Comparison of ENCODE assay signal across 19 mouse cellular contexts in the genomic region with DNA sequence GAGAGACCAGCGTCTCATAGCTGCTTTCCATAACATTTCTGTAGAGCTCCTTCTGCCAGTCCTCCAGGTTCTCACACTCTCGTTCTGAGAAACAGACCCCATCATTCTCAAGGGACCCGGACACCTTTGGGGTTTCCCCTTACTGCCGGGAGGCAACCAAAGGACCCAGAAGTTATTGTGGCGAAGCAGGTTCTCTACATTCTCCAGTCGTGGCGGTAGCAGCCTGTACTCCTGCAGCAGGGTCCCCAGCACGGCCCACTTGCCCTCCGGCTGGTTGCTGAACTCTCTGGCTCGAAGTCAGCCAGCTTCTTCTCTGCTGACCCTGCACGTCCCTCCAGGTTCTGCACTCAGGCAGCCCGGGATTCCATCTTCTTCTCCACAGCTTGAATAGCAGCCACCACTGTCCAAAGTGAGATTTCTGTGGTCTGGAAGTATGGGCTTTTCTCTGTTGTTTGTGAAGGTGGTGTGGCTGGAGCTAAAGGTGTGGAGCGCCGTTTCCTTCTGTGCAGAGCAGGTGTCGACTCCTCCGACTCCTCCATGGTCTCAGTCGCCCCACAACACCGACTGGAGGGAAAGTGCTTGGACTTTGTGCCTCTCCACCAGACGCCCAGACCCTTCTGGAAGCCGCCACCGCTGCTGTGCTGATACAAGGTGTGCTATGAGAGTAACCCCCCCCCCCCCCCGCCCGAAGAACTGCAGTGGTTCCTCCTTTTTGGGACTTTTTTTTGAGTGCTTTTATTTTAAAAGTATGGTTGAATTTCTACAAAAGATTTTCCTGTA. TPM values are rescaled to one million over a fixed set of nuclear protein-coding genes. Genes with fewer than 3 reads are reported as not detected.
DNase-seq lines count a peak whose midpoint lies in the region; ATAC-seq and TF ChIP-seq lines count a peak whose summit lies in the region.
"Had no signal": no experiment of that assay in that cellular context is flagged by ENCODE, and none has a peak within 500 bp of the region (broad histone marks: within the 10 kb centered on the region; RNA-seq: fewer than 3 reads in every experiment).

No protein-coding gene starts in this region.

- peak overlapping the region; percentile 37 for H3K4me2 ChIP-seq in CH12.LX (ENCODE audit: insufficient read depth, low read depth, poor library complexity, severe bottlenecking)
- H3K4me2 ChIP-seq: heart, embryonic 13.5 days; hindbrain, embryonic 14.5 days; intestine, embryonic 15.5 days had no signal

- peak; percentile 14 for DNase-seq in cerebellum, adult 11-12 months
- DNase-seq in cerebellum, postnatal 36 days = no peak
- peak; percentile 88 for DNase-seq in heart, adult 11 months
- no peak for DNase-seq in heart, adult 18-20 months
- DNase-seq in CH12.LX (ENCODE audit: extremely low read depth) (peak; percentile 38), ES-E14 (ENCODE audit: low read depth, low spot score) (no peak)
- no peak for DNase-seq in layer of hippocampus, adult 9-11 months
- DNase-seq: adrenal gland, adult 2 months; adrenal gland, postnatal 25 days; B cell, adult 2 months; cerebellum, adult 8-10 months; embryo, embryonic 11 days; gastrocnemius, postnatal 14 days; heart, postnatal 4 days had no signal

- no peak overlapping the region for H3K4me3 ChIP-seq in CH12.LX (replicated peaks in 1 of 3; ENCODE audit: low read depth in 2 of 3, low read length in 2 of 3, poor library complexity in 1 of 3)
- peak overlapping the region; percentile 34 to 52; a peak in 3 of 4 replicates for H3K4me3 ChIP-seq in ES-E14 (ENCODE audit: insufficient read depth in 1 of 2, low read depth in 1 of 2, low read length in 2 of 2, poor library complexity in 1 of 2, severe bottlenecking in 1 of 2)
- H3K4me3 ChIP-seq: embryonic facial prominence, embryonic 15.5 days; heart, embryonic 13.5 days; intestine, embryonic 15.5 days had no signal

- H3K27me3 ChIP-seq in CH12.LX (replicated peaks) = no peaks in the 10 kb centered on the region
- H3K27me3 ChIP-seq: embryonic facial prominence, embryonic 15.5 days; heart, embryonic 13.5 days; intestine, embryonic 15.5 days had no signal

- TF ChIP-seq POLR2A in CH12.LX (IDR thresholded peaks at IDR 0.05; ENCODE audit: low read depth, low read length) = no peak

- H3K36me3 ChIP-seq in CH12.LX (replicated peaks in 1 of 2; ENCODE audit: control insufficient read depth in 1 of 2, insufficient read depth in 1 of 2, low read length in 1 of 2) = peaks cover 0 to 8% of the 10 kb centered on the region in 2 experiments
- no peaks in the 10 kb centered on the region for H3K36me3 ChIP-seq in ES-E14 (ENCODE audit: control insufficient read depth, insufficient read depth, low read length, poor library complexity, severe bottlenecking)
- H3K36me3 ChIP-seq: embryonic facial prominence, embryonic 15.5 days; heart, embryonic 13.5 days; intestine, embryonic 15.5 days had no signal

- dilution Hi-C loops in CH12.LX (cut with MboI; ENCODE audit: extremely low pct_ligation_motif_present, extremely low pct_unique_long_range_greater_than_20kb, low sequenced_read_pairs) = no loop called here

- H3K9me3 ChIP-seq in CH12.LX (replicated peaks; ENCODE audit: low read length) (peaks cover 2% of the 10 kb centered on the region), ES-E14 (ENCODE audit: control insufficient read depth, insufficient read depth, low read depth, low read length) (no peaks in the 10 kb centered on the region)
- H3K9me3 ChIP-seq: embryonic facial prominence, embryonic 15.5 days; heart, embryonic 13.5 days; intestine, embryonic 15.5 days had no signal

- no peak for TF ChIP-seq RAD21 in CH12.LX (IDR thresholded peaks at IDR 0.05; ENCODE audit: low read depth, low read length)

- peaks cover 15% of the 10 kb centered on the region for H3K79me2 ChIP-seq in CH12.LX (replicated peaks; ENCODE audit: control insufficient read depth, extremely low read depth, insufficient read depth, poor library complexity, severe bottlenecking)

- ATAC-seq in megakaryocyte, adult 5-6 weeks (ENCODE audit: poor library complexity, severe bottlenecking) = no peak

- no peak for TF ChIP-seq CTCF in CH12.LX (conservative IDR thresholded peaks at IDR 0.05 in 1 of 2, IDR thresholded peaks at IDR 0.05 in 1 of 2; ENCODE audit: low read depth in 2 of 2, low read length in 2 of 2)

- H3K27ac ChIP-seq in CH12.LX (ENCODE audit: insufficient read depth, low read depth) (no peak overlapping the region), ES-E14 (ENCODE audit: insufficient read depth, low read depth, low read length, poor library complexity, severe bottlenecking) (no peak overlapping the region; the same call in 1 of the 2 replicates)
- H3K27ac ChIP-seq: embryonic facial prominence, embryonic 15.5 days; heart, embryonic 13.5 days; hindbrain, embryonic 14.5 days; intestine, embryonic 15.5 days had no signal

- no peak overlapping the region for H3K9ac ChIP-seq in CH12.LX (ENCODE audit: insufficient read depth, low read depth)
- peak overlapping the region; percentile 62; the same call in 1 of the 2 replicates for H3K9ac ChIP-seq in ES-E14 (ENCODE audit: insufficient read depth, low read depth, low read length, poor library complexity, severe bottlenecking)
- H3K9ac ChIP-seq: embryonic facial prominence, embryonic 15.5 days; heart, embryonic 13.5 days; hindbrain, embryonic 14.5 days; intestine, embryonic 15.5 days had no signal

- H3K4me1 ChIP-seq in CH12.LX (ENCODE audit: control insufficient read depth in 1 of 2, insufficient read depth in 2 of 2) = peaks cover 6 to 36% of the 10 kb centered on the region in 2 experiments; a peak in 3 of 4 replicates
- H3K4me1 ChIP-seq in ES-E14 (ENCODE audit: control insufficient read depth in 2 of 2, insufficient read depth in 2 of 2, low read length in 2 of 2, poor library complexity in 1 of 2) = peaks cover 2 to 7% of the 10 kb centered on the region in 2 experiments; a peak in 2 of 4 replicates
- H3K4me1 ChIP-seq: embryonic facial prominence, embryonic 15.5 days; intestine, embryonic 15.5 days had no signal

- in situ Hi-C loops in CH12.LX (cut with MboI; ENCODE audit: low pct_ligation_motif_present, low pct_unique_long_range_greater_than_20kb, low sequenced_read_pairs) = no loop called here
- in situ Hi-C loops in ES-E14 (cut with MboI; ENCODE audit: low sequenced_read_pairs in 2 of 2, unreplicated experiment in 2 of 2) = no loop called here

- TF ChIP-seq EP300 in CH12.LX (IDR thresholded peaks at IDR 0.05; ENCODE audit: low read length) = no peak

TF ChIP-seq in CH12.LX, 34 proteins besides CTCF, POLR2A, EP300 and RAD21:
- TF ChIP-seq GABPA (IDR thresholded peaks at IDR 0.05; ENCODE audit: insufficient replicate concordance, low read depth, low read length) = no peak
- TF ChIP-seq MYC (IDR thresholded peaks at IDR 0.05; ENCODE audit: low read depth, low read length) = no peak
- TF ChIP-seq UBTF (IDR thresholded peaks at IDR 0.05; ENCODE audit: low read depth, low read length) = no peak
- TF ChIP-seq MEF2A (IDR thresholded peaks at IDR 0.05; ENCODE audit: borderline replicate concordance, low read depth, low read length) = no peak
- TF ChIP-seq TBP (conservative IDR thresholded peaks at IDR 0.05; ENCODE audit: low read depth, low read length) = no peak

TF ChIP-seq in ES-E14, 5 proteins besides CTCF, POLR2A, EP300 and RAD21:
- TF ChIP-seq MAFK (IDR thresholded peaks at IDR 0.05; ENCODE audit: insufficient read depth, low read depth, low read length) (no peak), ZNF384 (IDR thresholded peaks at IDR 0.05; ENCODE audit: low read depth, low read length) (no peak), CHD2 (IDR thresholded peaks at IDR 0.05; ENCODE audit: low read depth, low read length) (no peak), HCFC1 (IDR thresholded peaks at IDR 0.05; ENCODE audit: borderline replicate concordance, insufficient read depth, low read length) (no peak), ZC3H11A (IDR thresholded peaks at IDR 0.05; ENCODE audit: borderline replicate concordance, low read depth, low read length) (no peak)

RNA-seq across cellular contexts. Expression of a gene that starts 1.1 kb away (rescaled TPM):
- 10 to 100 TPM; 36.7 to 37.1 TPM for total RNA-seq in heart, adult 18-20 months (2021)
- total RNA-seq in CH12.LX (2012; rRNA removed) (36.9 and 41.9 TPM in 2 replicates), CH12.LX (2014; rRNA removed) (37.5 and 46.4 TPM in 2 replicates), ES-E14 (2012; rRNA removed) (99.3 and 150 TPM in 2 replicates)
- 26.5 and 31.2 TPM in 2 replicates for polyA plus RNA-seq in CH12.LX (2012; ENCODE audit: insufficient read length, low read depth)
- total RNA-seq in megakaryocyte, adult 5-6 weeks (2015) = 25.9 and 26.7 TPM in 2 replicates
- 39.3 and 40.1 TPM in 2 replicates for total RNA-seq in megakaryocyte, adult 5-6 weeks (2017)

Comparison
In these comparisons a context has a peak if more than half of its experiments do, and no peak if none do; other contexts are left out.
1. DNase-seq: peak in cerebellum, adult 11-12 months (single experiment), heart, adult 11 months (single experiment) and CH12.LX (single experiment); none in cerebellum, postnatal 36 days (0 of 2), heart, adult 18-20 months (0 of 2), ES-E14 (single experiment) and layer of hippocampus, adult 9-11 months (single experiment).
2. H3K4me3 ChIP-seq: peak in ES-E14 (2 of 2); none in CH12.LX (0 of 3).